Mouse (Mus musculus): Measurements from ENCODE around the gene Pagr1a. TPM values are rescaled to one million over a fixed set of nuclear protein-coding genes. Genes with fewer than 3 reads are reported as not detected.

The Pagr1a gene
- polyA plus RNA-seq, 1 experiment from 2014 or later: 103 TPM

GRCm38 (mm10) chr7:127008239-127009019 lies 8.7 kb downstream of the Pagr1a start:
- Histone ChIP-seq H3K36me3 (peaks cover 22% of the 10 kb centered on the region), H3K4me1 (peaks cover 15% of the 10 kb centered on the region), H3K9me3 (replicated peaks) (no peaks in the 10 kb centered on the region), H3K4me3 (no peak overlapping the region), H3K27ac (replicated peaks) (peak overlapping the region; percentile 75), H3K27me3 (ENCODE audit: low read depth, poor library complexity, severe bottlenecking) (no peaks in the 10 kb centered on the region)
- WGBS: 79% methylated on average over 9 of the region's 9 CpGs
- no peak for DNase-seq (ENCODE audit: low spot score)

- DNase-seq (ENCODE audit: low spot score): no peak
- H3K27ac ChIP-seq (replicated peaks): no peak overlapping the region
- H3K36me3 ChIP-seq: peaks cover 13% of the 10 kb centered on the region
- no peaks in the 10 kb centered on the region for H3K9me3 ChIP-seq (replicated peaks)
- peaks cover 15% of the 10 kb centered on the region for H3K4me1 ChIP-seq
- WGBS: 85% methylated on average over 6 of the region's 6 CpGs
- H3K27me3 ChIP-seq (ENCODE audit: low read depth, poor library complexity, severe bottlenecking): no peaks in the 10 kb centered on the region
- H3K4me3 ChIP-seq: no peak overlapping the region
Measured at GRCm38 (mm10) chr7:127007313-127008024, 9.7 kb downstream of the Pagr1a start.

GRCm38 (mm10) chr7:127004122-127004875 lies 12.9 kb downstream of the Pagr1a start:
- H3K27ac ChIP-seq (replicated peaks): no peak overlapping the region

GRCm38 (mm10) chr7:127003620-127004019 lies 13.5 kb downstream of the Pagr1a start:
- H3K27me3 ChIP-seq (ENCODE audit: low read depth, poor library complexity, severe bottlenecking): no peaks in the 10 kb centered on the region
- DNase-seq (ENCODE audit: low spot score): no peak
- no peak overlapping the region for H3K4me3 ChIP-seq
- no peak overlapping the region for H3K27ac ChIP-seq (replicated peaks)
- H3K36me3 ChIP-seq: no peaks in the 10 kb centered on the region
- peaks cover 4% of the 10 kb centered on the region for H3K4me1 ChIP-seq
- H3K9me3 ChIP-seq (replicated peaks): no peaks in the 10 kb centered on the region
- WGBS: 92% methylated on average over 5 of the region's 5 CpGs

More at GRCm38 (mm10) chr7:127004122-127004875, 12.9 kb downstream of the Pagr1a start:
- H3K27me3 ChIP-seq (ENCODE audit: low read depth, poor library complexity, severe bottlenecking): no peaks in the 10 kb centered on the region
- no peaks in the 10 kb centered on the region for H3K9me3 ChIP-seq (replicated peaks)
- H3K36me3 ChIP-seq: no peaks in the 10 kb centered on the region
- WGBS: 89% methylated on average over 4 of the region's 4 CpGs
- no peak overlapping the region for H3K4me3 ChIP-seq
- peaks cover 10% of the 10 kb centered on the region for H3K4me1 ChIP-seq
- no peak for DNase-seq (ENCODE audit: low spot score)

GRCm38 (mm10) chr7:126999568-126999967 lies 17.6 kb downstream of the Pagr1a start:
- Histone ChIP-seq H3K27me3 (ENCODE audit: low read depth, poor library complexity, severe bottlenecking) (no peaks in the 10 kb centered on the region), H3K4me3 (no peak overlapping the region), H3K27ac (replicated peaks) (no peak overlapping the region), H3K9me3 (replicated peaks) (0 out of 2 replicates have a peak, but pooled peaks cover 2% of the 10 kb centered on the region), H3K4me1 (no peaks in the 10 kb centered on the region), H3K36me3 (no peaks in the 10 kb centered on the region)
- 87% methylated on average over 10 of the region's 10 CpGs for WGBS
- DNase-seq (ENCODE audit: low spot score): no peak

- Histone ChIP-seq H3K36me3 (no peaks in the 10 kb centered on the region), H3K27ac (replicated peaks) (no peak overlapping the region), H3K4me1 (peaks cover 3% of the 10 kb centered on the region), H3K9me3 (replicated peaks) (0 out of 2 replicates have a peak, but pooled peaks cover 2% of the 10 kb centered on the region), H3K27me3 (ENCODE audit: low read depth, poor library complexity, severe bottlenecking) (no peaks in the 10 kb centered on the region), H3K4me3 (no peak overlapping the region)
- 82% methylated on average over 4 of the region's 4 CpGs for WGBS
- DNase-seq (ENCODE audit: low spot score): no peak
Measured at GRCm38 (mm10) chr7:126996449-126996848, 20.7 kb downstream of the Pagr1a start.

- Histone ChIP-seq H3K9me3 (replicated peaks) (no peaks in the 10 kb centered on the region), H3K4me1 (peaks cover 5% of the 10 kb centered on the region), H3K4me3 (no peak overlapping the region), H3K27me3 (ENCODE audit: low read depth, poor library complexity, severe bottlenecking) (no peaks in the 10 kb centered on the region), H3K27ac (replicated peaks) (no peak overlapping the region), H3K36me3 (no peaks in the 10 kb centered on the region)
- 75% methylated on average over 8 of the region's 8 CpGs for WGBS
- no peak for DNase-seq (ENCODE audit: low spot score)
Measured at GRCm38 (mm10) chr7:126988816-126989215, 28.3 kb downstream of the Pagr1a start.

- Histone ChIP-seq H3K9me3 (replicated peaks) (no peaks in the 10 kb centered on the region), H3K4me1 (0 out of 2 replicates have a peak, but pooled peaks cover 2% of the 10 kb centered on the region), H3K4me3 (no peak overlapping the region), H3K36me3 (peaks cover 1% of the 10 kb centered on the region), H3K27me3 (ENCODE audit: low read depth, poor library complexity, severe bottlenecking) (no peaks in the 10 kb centered on the region), H3K27ac (replicated peaks) (no peak overlapping the region)
- WGBS: 38% methylated on average over 9 of the region's 9 CpGs
- DNase-seq (ENCODE audit: low spot score): no peak
Measured at GRCm38 (mm10) chr7:126986319-126986718, 30.8 kb downstream of the Pagr1a start.

- Histone ChIP-seq H3K27me3 (ENCODE audit: low read depth, poor library complexity, severe bottlenecking) (no peaks in the 10 kb centered on the region), H3K36me3 (peaks cover 16% of the 10 kb centered on the region), H3K4me3 (no peak overlapping the region), H3K4me1 (0 out of 2 replicates have a peak, but pooled peaks cover 2% of the 10 kb centered on the region), H3K27ac (replicated peaks) (no peak overlapping the region), H3K9me3 (replicated peaks) (no peaks in the 10 kb centered on the region)
- no peak for DNase-seq (ENCODE audit: low spot score)
- WGBS: 70% methylated on average over 10 of the region's 10 CpGs
Measured at GRCm38 (mm10) chr7:126984667-126985444, 32.3 kb downstream of the Pagr1a start.

- H3K9me3 ChIP-seq (replicated peaks): no peaks in the 10 kb centered on the region
- peaks cover 33% of the 10 kb centered on the region for H3K36me3 ChIP-seq
- DNase-seq (ENCODE audit: low spot score): no peak
- no peak overlapping the region for H3K27ac ChIP-seq (replicated peaks)
- H3K27me3 ChIP-seq (ENCODE audit: low read depth, poor library complexity, severe bottlenecking): no peaks in the 10 kb centered on the region
- no peak overlapping the region for H3K4me3 ChIP-seq
- 0 out of 2 replicates have a peak, but pooled peaks cover 2% of the 10 kb centered on the region for H3K4me1 ChIP-seq
- 88% methylated on average over 7 of the region's 7 CpGs for WGBS
Measured at GRCm38 (mm10) chr7:126983113-126983512, 34.0 kb downstream of the Pagr1a start.

GRCm38 (mm10) chr7:126982054-126982453 lies 35.1 kb downstream of the Pagr1a start:
- no peak for DNase-seq (ENCODE audit: low spot score)
- H3K27ac ChIP-seq (replicated peaks): no peak overlapping the region
- 93% methylated on average over 4 of the region's 4 CpGs for WGBS

GRCm38 (mm10) chr7:126981601-126982000 lies 35.6 kb downstream of the Pagr1a start:
- WGBS: 91% methylated on average over 2 of the region's 2 CpGs
- DNase-seq (ENCODE audit: low spot score): no peak
- Histone ChIP-seq H3K4me3 (no peak overlapping the region), H3K27me3 (ENCODE audit: low read depth, poor library complexity, severe bottlenecking) (no peaks in the 10 kb centered on the region), H3K4me1 (peaks cover 13% of the 10 kb centered on the region), H3K36me3 (peaks cover 39% of the 10 kb centered on the region), H3K27ac (replicated peaks) (no peak overlapping the region), H3K9me3 (replicated peaks) (no peaks in the 10 kb centered on the region)

More at GRCm38 (mm10) chr7:126982054-126982453, 35.1 kb downstream of the Pagr1a start:
- Histone ChIP-seq H3K4me3 (no peak overlapping the region), H3K9me3 (replicated peaks) (no peaks in the 10 kb centered on the region), H3K36me3 (peaks cover 39% of the 10 kb centered on the region), H3K27me3 (ENCODE audit: low read depth, poor library complexity, severe bottlenecking) (no peaks in the 10 kb centered on the region), H3K4me1 (peaks cover 8% of the 10 kb centered on the region)

Measured in midbrain, embryonic 10.5 days (tissue).